Mouse (Mus musculus) hindbrain, embryonic 12.5 days (tissue): ENCODE measurements around the gene Jam3. TPM values are rescaled to one million over a fixed set of nuclear protein-coding genes. Genes with fewer than 3 reads are reported as not detected.

Source experiments
- ATAC-seq: fragments of 200-750 bp; cut with Nextera tagmentation; 2 replicates; pipeline ENCODE4 v1.8.0; 2017; ENCODE audit warnings: moderate TSS enrichment; ENCODE audit not compliant: low FRiP score
- H3K27ac ChIP-seq: fragments of 300-500 bp; sonication (generic); 2 replicates; pipeline ENCODE4 v1.5.1; 2016; ENCODE audit warnings: mild to moderate bottlenecking
- H3K27me3 ChIP-seq: fragments of 300-500 bp; sonication (generic); 2 replicates; pipeline ENCODE4 v1.6.1; 2016; ENCODE audit warnings: mild to moderate bottlenecking
- H3K36me3 ChIP-seq: fragments of 300-500 bp; sonication (generic); 2 replicates; pipeline ENCODE4 v1.6.1; 2016; ENCODE audit warnings: mild to moderate bottlenecking
- H3K4me1 ChIP-seq: fragments of 300-500 bp; sonication (generic); 2 replicates; pipeline ENCODE4 v1.6.1; 2016
- H3K4me2 ChIP-seq: fragments of 300-500 bp; sonication (generic); replicated peaks from 2 replicates; pipeline ENCODE4 v1.6.1; 2016; ENCODE audit warnings: mild to moderate bottlenecking
- H3K4me3 ChIP-seq: fragments of 300-500 bp; sonication (generic); 2 replicates; pipeline ENCODE4 v1.5.1; 2016; ENCODE audit warnings: mild to moderate bottlenecking
- H3K9ac ChIP-seq: fragments of 300-500 bp; sonication (generic); 2 replicates; pipeline ENCODE4 v1.6.1; 2016; ENCODE audit warnings: mild to moderate bottlenecking, moderate library complexity
- H3K9me3 ChIP-seq: fragments of 300-500 bp; sonication (generic); replicated peaks from 2 replicates; pipeline ENCODE4 v1.6.1; 2016; ENCODE audit warnings: mild to moderate bottlenecking
- WGBS: fragments of 180-500 bp; shearing (Covaris S2); methylation state at CpG from one replicate; pipeline ENCODE4 v1.1.7; 2016; 5-methylcytosine and 5-hydroxymethylcytosine counted together
- polyA plus RNA-seq: library from polyadenylated mRNA; unstranded; fragments of >200 nt; fragmentation: Nextera tagmentation; extraction: Ambion mirVana; gene quantifications from 2 replicates; pipeline ENCODE4 v1.2.1, GENCODE M21; 2016

Gene Jam3
- polyA plus RNA-seq, 1 experiment from 2014 or later: 131 TPM

DNA sequence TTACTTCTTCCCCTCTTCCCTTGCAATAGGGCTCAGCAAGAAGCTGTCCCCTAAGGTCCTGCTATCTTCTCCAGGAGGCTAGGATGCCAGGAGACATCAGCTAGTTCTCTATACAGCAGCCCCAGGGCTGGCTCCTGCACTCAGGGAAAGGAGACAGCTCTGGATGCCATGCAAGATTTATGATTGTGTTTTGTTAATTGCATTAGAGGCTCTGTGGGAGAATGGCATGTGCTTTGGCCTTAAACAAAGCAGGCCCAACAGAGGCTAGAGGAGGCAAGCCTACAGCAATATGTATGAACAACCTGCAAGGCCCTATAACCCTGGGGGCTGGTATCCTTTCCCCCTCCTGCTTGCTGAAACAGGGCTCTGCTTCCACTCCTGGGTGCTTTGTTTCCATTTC is 30.6 kb upstream of the Jam3 start:
- Histone ChIP-seq H3K27me3 (no peaks in the 10 kb centered on the region), H3K9ac (no peak overlapping the region), H3K27ac (peak overlapping the region; percentile 48; the same call in 1 of the 2 replicates), H3K4me1 (peaks cover 21% of the 10 kb centered on the region), H3K36me3 (no peaks in the 10 kb centered on the region), H3K4me2 (no peak overlapping the region), H3K4me3 (no peak overlapping the region), H3K9me3 (no peaks in the 10 kb centered on the region)
- ATAC-seq: peak; percentile 36; the same call in 1 of the 2 replicates

DNA sequence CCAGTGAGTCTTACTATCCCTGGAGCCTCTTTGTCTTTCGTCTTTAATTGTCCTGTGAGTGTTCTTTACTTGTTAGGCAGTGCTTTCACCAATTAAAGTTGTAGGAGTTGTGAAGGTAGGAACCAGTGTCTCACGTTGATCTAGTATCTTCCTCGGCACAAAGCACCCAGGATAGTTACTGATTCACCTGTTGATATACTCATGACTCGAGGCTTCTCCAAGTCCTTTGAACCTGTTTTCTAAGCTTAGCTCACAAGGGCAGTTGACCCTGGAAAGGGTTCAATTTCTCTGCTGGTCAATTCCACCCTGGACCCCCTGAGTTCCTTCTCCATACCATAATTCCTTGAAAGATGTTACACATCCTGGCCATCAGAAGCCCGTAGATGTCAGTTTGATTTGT is 26.9 kb upstream of the Jam3 start:
- H3K4me1 ChIP-seq: peaks cover 12% of the 10 kb centered on the region; the same call in 1 of the 2 replicates
- no peaks in the 10 kb centered on the region for H3K9me3 ChIP-seq
- no peak overlapping the region for H3K27ac ChIP-seq
- H3K4me3 ChIP-seq: no peak overlapping the region
- H3K9ac ChIP-seq: no peak overlapping the region
- no peak for ATAC-seq
- WGBS: 83% methylated on average over 5 of the region's 5 CpGs
- H3K27me3 ChIP-seq: no peaks in the 10 kb centered on the region
- H3K36me3 ChIP-seq: no peaks in the 10 kb centered on the region
- H3K4me2 ChIP-seq: no peak overlapping the region

DNA sequence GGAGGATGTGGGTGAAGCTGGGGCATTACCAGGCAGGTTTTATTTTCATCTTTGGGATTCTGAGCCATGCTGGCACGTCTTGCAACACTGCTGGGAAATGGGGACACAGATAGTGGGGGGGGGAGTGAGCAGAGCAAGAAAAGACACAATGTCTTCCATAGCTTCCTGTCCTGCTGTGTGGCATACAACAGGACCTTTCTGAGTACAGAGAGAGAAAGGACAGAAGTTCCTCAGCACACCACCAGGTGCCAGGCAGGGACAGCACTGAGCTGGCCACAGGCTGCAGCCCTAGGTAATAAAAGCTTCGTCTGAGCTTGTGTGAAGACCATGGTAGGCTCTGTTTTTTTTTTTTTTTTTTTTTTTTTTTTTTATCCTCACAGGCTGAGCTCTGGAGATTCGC is 25.3 kb upstream of the Jam3 start:
- WGBS: 58% methylated on average over 3 of the region's 3 CpGs
- ATAC-seq: no peak; the same call in 1 of the 2 replicates
- Histone ChIP-seq H3K4me1 (peaks cover 2% of the 10 kb centered on the region; the same call in 1 of the 2 replicates), H3K36me3 (no peaks in the 10 kb centered on the region), H3K9me3 (no peaks in the 10 kb centered on the region), H3K27ac (no peak overlapping the region), H3K4me2 (no peak overlapping the region), H3K27me3 (no peaks in the 10 kb centered on the region), H3K9ac (no peak overlapping the region), H3K4me3 (no peak overlapping the region)

GRCm38 (mm10) chr9:27178935-27179334 is 23.7 kb upstream of the Jam3 start:
- H3K36me3 ChIP-seq: no peaks in the 10 kb centered on the region
- no peaks in the 10 kb centered on the region for H3K27me3 ChIP-seq
- H3K9me3 ChIP-seq: no peaks in the 10 kb centered on the region
- no peak overlapping the region for H3K27ac ChIP-seq
- peaks cover 6% of the 10 kb centered on the region for H3K4me1 ChIP-seq
- H3K4me2 ChIP-seq: no peak overlapping the region
- no peak for ATAC-seq
- H3K4me3 ChIP-seq: no peak overlapping the region
- WGBS: 58% methylated on average over 4 of the region's 4 CpGs
- H3K9ac ChIP-seq: no peak overlapping the region

GRCm38 (mm10) chr9:27176154-27176553 is 20.9 kb upstream of the Jam3 start:
- ATAC-seq: peak; percentile 74; the same call in 1 of the 2 replicates
- WGBS: 0% methylated on average over 2 of the region's 2 CpGs
- Histone ChIP-seq H3K9me3 (no peaks in the 10 kb centered on the region), H3K4me2 (no peak overlapping the region), H3K4me3 (no peak overlapping the region), H3K27me3 (no peaks in the 10 kb centered on the region), H3K4me1 (peaks cover 7% of the 10 kb centered on the region), H3K36me3 (no peaks in the 10 kb centered on the region), H3K9ac (no peak overlapping the region), H3K27ac (no peak overlapping the region)

- WGBS: 87% methylated on average over 6 of the region's 6 CpGs
- ATAC-seq: 0 out of 2 replicates have a peak, but pooled peaks have one; percentile 3
- no peak overlapping the region for H3K4me3 ChIP-seq
- no peak overlapping the region for H3K4me2 ChIP-seq
- H3K27me3 ChIP-seq: no peaks in the 10 kb centered on the region
- peaks cover 7% of the 10 kb centered on the region for H3K4me1 ChIP-seq
- H3K9ac ChIP-seq: no peak overlapping the region
- H3K36me3 ChIP-seq: no peaks in the 10 kb centered on the region
- H3K27ac ChIP-seq: no peak overlapping the region
- no peaks in the 10 kb centered on the region for H3K9me3 ChIP-seq
These were observed 20.5 kb upstream of the Jam3 start for GRCm38 (mm10) chr9:27175682-27176081.

DNA sequence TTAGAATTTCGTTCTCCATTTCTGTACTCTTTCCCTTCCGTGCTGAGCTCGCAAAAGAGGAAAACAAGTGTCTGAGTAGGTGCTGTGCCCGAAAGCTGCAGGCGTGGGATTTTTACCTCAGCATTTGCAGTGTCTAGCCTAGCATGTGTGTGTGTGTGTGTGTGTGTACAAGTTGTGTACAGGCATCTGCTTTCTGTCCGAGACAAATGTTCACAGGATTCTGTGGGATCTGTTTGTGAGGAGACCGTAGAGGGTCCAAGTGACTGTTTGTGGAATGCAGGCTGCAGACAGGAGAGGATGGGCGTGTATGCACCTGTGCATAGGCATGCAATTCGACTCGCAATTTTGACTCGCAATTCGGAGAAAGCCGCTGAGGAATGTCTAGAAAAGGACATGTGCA is 20.0 kb upstream of the Jam3 start:
- ATAC-seq: no peak

DNA sequence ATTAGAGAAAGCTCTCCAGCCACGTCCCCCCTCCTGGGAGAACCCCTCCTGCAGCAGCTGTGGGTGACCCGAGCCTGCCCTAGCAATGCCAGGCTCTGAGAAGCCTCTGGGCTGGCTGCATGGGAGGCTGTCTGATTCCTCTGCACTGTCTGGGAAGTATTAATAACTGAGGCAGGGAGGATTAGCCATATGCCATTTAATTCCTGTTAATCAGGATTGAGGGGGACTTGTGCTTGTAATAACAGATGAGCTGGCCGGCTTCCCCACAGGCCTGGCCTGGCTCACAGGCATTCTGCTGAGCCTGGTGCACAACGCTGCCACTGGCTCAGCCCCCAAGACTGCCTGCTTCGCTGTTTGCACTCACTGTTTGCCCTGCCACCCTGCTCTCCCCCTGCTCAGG is 18.9 kb upstream of the Jam3 start:
- Histone ChIP-seq H3K9ac (no peak overlapping the region), H3K4me3 (no peak overlapping the region), H3K36me3 (no peaks in the 10 kb centered on the region), H3K9me3 (no peaks in the 10 kb centered on the region), H3K4me1 (peaks cover 7% of the 10 kb centered on the region), H3K27ac (no peak overlapping the region), H3K27me3 (no peaks in the 10 kb centered on the region), H3K4me2 (no peak overlapping the region)
- WGBS: 42% methylated on average over 5 of the region's 5 CpGs
- peak; percentile 56; the same call in 1 of the 2 replicates for ATAC-seq

More for the DNA sequence above, 20.0 kb upstream of the Jam3 start:
- Histone ChIP-seq H3K9ac (no peak overlapping the region), H3K4me3 (no peak overlapping the region), H3K27me3 (no peaks in the 10 kb centered on the region), H3K27ac (no peak overlapping the region), H3K4me1 (peaks cover 7% of the 10 kb centered on the region), H3K4me2 (no peak overlapping the region), H3K9me3 (no peaks in the 10 kb centered on the region), H3K36me3 (no peaks in the 10 kb centered on the region)
- 88% methylated on average over 13 of the region's 13 CpGs for WGBS

DNA sequence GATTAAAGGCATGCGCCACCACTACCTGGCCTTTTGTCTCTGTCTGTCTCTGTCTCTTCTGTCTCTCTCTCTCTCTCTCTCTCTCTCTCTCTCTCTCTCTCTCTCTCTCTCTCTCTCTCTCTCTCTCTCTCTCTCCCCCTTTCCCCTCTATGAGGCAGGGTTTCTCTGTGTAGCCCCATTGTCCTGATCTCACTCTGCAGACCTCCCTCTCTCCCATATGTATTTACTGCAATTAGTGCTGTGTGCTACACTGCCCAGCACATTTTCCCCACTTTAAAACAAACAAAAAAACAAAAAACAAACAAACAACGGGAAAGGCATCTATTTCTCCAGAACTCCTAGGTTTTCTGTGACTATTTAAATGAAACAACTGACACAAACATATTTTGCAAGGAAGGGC is 18.4 kb upstream of the Jam3 start:
- H3K9me3 ChIP-seq: no peaks in the 10 kb centered on the region
- H3K27me3 ChIP-seq: no peaks in the 10 kb centered on the region
- H3K4me3 ChIP-seq: no peak overlapping the region
- H3K4me2 ChIP-seq: no peak overlapping the region
- no peak overlapping the region for H3K9ac ChIP-seq
- H3K36me3 ChIP-seq: no peaks in the 10 kb centered on the region
- no peak overlapping the region for H3K27ac ChIP-seq
- H3K4me1 ChIP-seq: peaks cover 7% of the 10 kb centered on the region
- no peak for ATAC-seq
- WGBS: 72% methylated on average over 2 of the region's 2 CpGs

DNA sequence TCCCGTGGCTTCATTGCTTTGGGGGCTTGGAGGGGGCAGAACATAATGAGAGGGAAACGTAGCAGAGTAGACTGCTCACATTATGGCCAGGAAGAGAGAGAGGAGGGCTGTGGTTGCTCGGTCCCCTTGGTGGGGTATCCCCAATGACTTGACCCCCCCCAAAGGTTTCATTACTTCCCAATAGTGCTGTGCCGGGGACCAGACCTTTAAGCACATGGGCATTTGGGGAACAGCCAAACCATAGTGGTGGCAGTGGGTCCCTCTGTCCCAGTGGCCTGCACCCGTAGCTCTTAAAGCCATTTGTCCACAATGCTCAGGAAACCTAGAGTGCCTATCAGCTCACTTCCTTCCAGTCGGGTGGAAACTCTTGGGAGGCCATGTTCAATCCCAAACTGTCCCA is 17.6 kb upstream of the Jam3 start:
- Histone ChIP-seq H3K27ac (no peak overlapping the region), H3K4me3 (no peak overlapping the region), H3K9me3 (no peaks in the 10 kb centered on the region), H3K4me2 (no peak overlapping the region), H3K36me3 (no peaks in the 10 kb centered on the region), H3K27me3 (no peaks in the 10 kb centered on the region), H3K9ac (no peak overlapping the region; the same call in 1 of the 2 replicates), H3K4me1 (peaks cover 7% of the 10 kb centered on the region)
- no peak for ATAC-seq
- 86% methylated on average over 6 of the region's 6 CpGs for WGBS

DNA sequence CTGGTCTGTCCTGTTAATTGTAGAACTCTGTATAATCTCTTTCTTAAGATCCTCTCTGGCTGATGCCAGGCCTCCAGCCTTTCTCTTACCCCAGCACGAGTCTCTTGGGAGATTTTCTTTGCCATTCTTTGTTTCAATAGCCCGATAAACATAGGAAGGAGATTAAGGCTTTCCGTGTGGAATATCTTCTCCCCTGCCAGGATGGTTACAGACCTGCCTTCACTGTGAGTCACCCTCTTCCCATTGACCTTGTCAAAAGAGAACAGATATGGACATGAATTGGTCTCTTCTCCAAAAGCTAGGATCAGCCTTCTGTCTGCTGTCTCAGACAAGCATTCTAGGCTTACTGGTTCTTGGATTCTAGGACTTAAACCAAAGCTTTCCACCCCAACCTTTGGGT is 15.5 kb upstream of the Jam3 start:
- H3K27me3 ChIP-seq: no peaks in the 10 kb centered on the region
- no peak for ATAC-seq
- H3K36me3 ChIP-seq: no peaks in the 10 kb centered on the region
- H3K4me2 ChIP-seq: no peak overlapping the region
- no peaks in the 10 kb centered on the region for H3K9me3 ChIP-seq
- H3K9ac ChIP-seq: no peak overlapping the region
- H3K4me3 ChIP-seq: no peak overlapping the region
- H3K27ac ChIP-seq: no peak overlapping the region
- WGBS: 76% methylated on average over 3 of the region's 3 CpGs
- peaks cover 5% of the 10 kb centered on the region; the same call in 1 of the 2 replicates for H3K4me1 ChIP-seq

- Histone ChIP-seq H3K9me3 (no peaks in the 10 kb centered on the region), H3K4me1 (no peaks in the 10 kb centered on the region), H3K27ac (no peak overlapping the region), H3K4me2 (no peak overlapping the region), H3K27me3 (no peaks in the 10 kb centered on the region), H3K36me3 (no peaks in the 10 kb centered on the region), H3K4me3 (no peak overlapping the region), H3K9ac (no peak overlapping the region)
- ATAC-seq: no peak
- WGBS: 91% methylated on average over 1 of the region's 1 CpGs
These were observed 11.8 kb upstream of the Jam3 start for GRCm38 (mm10) chr9:27166981-27167380.

GRCm38 (mm10) chr9:27165596-27165995 is 10.4 kb upstream of the Jam3 start:
- H3K27me3 ChIP-seq: no peaks in the 10 kb centered on the region
- WGBS: 74% methylated on average over 3 of the region's 3 CpGs
- no peak overlapping the region for H3K4me2 ChIP-seq
- H3K9ac ChIP-seq: no peak overlapping the region
- no peaks in the 10 kb centered on the region for H3K36me3 ChIP-seq
- H3K27ac ChIP-seq: no peak overlapping the region
- no peak for ATAC-seq
- H3K4me3 ChIP-seq: no peak overlapping the region
- no peaks in the 10 kb centered on the region for H3K9me3 ChIP-seq
- H3K4me1 ChIP-seq: no peaks in the 10 kb centered on the region
